Mouse (Mus musculus) left cerebral cortex, postnatal 10 days (tissue): Measurements from ENCODE around the gene Cutal. TPM values are rescaled to one million over a fixed set of nuclear protein-coding genes. Genes with fewer than 3 reads are reported as not detected.
"Not testable (repeated sequence)": the region's sequence is repeated elsewhere in the genome, so short reads cannot be mapped to it uniquely, and the experiment has no call there.

Experiments used
- DNase-seq, 2 experiments: peaks; one replicate each; pipeline ENCODE4 v3.0.0; 2021 to 2022; ENCODE audit warnings: low spot score in 2 of 2, mixed read lengths in 1 of 2; ENCODE audit errors: extremely low spot score in 1 of 2
- intact Hi-C: fragments of 180-260 bp; cut with DNase I; formaldehyde crosslinking; loops from one replicate; pipeline ENCODE4 v1.15.1; 2025
- total RNA-seq, 2 experiments: library from RNA; stranded (reverse); gene quantifications; 2 replicates each; pipeline ENCODE4 v1.2.3; 2021

Cutal gene
- total RNA-seq: under 1 TPM; 0.34 to 0.53 TPM

DNA sequence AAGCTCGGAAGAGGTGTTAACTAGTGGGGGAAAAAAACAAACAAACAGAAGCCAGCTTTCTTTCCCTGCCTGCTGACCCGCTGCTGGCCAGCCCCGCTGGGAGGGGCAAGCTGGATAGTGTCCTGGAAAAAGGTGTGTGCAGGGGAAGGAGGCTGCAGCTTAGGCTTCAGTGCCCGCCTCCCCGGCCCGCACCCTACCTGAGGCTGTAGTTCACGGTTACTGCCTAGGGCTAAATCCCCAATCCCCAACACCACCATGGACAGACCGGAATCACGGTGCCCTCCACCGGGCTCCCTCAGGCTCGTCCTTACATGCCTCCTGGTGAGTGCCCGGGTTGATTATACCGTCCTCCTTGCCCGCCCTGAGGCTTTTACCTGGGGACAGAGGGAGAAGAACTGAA is at the start of gene Cutal:
Gene Cutal, plus strand, starts transcription at position 126 of the 400 bp plus-strand sequence.
- DNase-seq: peak in 1 of 2 experiments; percentile 43
- intact Hi-C loops: no loop called here

DNA sequence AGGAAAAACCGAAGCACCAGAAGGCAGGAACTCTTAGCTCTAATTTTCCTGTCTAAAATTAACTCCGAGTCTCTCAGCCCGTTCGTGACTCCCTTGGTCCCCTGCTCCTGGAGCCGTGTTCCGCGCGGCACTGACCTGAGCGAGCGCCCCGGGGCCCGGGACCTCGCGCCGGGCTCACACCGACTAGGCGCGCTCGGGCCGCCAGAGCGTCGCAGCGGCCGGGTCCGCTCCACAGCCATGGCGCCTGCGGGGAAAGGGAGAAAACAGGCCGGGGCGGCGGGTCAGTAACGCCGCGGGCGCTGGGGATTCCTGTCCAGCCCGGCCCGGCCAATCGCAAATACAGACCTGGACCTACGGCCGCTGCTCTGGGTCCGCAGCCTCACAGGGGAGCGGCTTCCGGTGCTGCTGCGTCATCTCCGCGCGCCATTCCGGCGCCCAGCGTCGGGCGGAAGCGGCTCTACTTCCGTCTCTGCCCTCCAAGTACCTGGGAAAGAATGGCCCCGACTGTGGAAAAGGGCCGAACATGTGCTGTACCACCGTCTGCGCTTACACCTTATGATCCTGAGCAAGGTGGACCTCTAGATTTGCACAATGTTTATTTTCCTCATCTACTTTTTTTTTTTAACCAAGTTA is 48.3 kb upstream of the Cutal start, which contains the start of gene Fbxw2:
Gene Fbxw2, minus strand, starts transcription at position 485 of the 633 bp plus-strand sequence.
- intact Hi-C loops: loop anchor here (5.0 kb wide), 1 partner anchor 281 kb away; the partner anchor contains the start of gene Cntrl
- peak; percentile 91 to 95 for DNase-seq

DNA sequence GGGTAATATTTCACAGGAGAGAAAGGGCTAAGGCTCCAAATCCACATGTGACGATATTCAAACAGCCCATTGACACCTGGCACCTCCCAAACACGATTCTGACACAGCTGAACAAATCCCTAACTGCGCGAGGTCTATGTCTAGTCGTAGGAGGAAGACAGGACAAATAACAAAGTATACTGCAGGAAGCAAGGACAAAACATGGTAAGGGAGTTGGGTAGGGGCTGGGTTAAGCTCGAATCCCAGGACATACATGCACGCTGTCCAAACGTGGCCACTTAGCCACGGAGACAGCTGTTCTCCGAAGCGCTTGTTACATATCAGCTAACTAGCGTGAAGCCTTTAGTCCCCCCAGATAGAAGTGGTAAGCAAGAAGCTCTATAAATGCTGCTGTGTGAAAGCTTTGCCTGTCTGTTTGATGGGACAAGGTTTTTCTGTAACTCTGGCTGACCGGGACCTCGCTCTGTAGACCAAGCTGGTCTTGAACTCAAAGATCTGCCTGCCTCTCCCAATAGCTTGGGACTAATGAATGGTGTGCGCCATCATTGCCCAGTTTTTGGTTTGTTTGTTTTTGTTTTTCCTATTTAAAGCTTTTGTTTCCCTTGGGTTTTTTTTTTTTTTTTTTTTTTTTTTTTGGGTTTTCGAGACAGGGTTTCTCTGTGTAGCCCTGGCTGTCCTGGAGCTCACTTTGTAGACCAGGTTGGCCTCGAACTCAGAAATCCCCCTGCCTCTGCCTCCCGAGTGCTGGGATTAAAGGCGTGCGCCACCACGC is 47.5 kb upstream of the Cutal start:
- no peak for DNase-seq
- intact Hi-C loops: loop anchor here (5.0 kb wide), 1 partner anchor 281 kb away; the partner anchor contains the start of gene Cntrl

DNA sequence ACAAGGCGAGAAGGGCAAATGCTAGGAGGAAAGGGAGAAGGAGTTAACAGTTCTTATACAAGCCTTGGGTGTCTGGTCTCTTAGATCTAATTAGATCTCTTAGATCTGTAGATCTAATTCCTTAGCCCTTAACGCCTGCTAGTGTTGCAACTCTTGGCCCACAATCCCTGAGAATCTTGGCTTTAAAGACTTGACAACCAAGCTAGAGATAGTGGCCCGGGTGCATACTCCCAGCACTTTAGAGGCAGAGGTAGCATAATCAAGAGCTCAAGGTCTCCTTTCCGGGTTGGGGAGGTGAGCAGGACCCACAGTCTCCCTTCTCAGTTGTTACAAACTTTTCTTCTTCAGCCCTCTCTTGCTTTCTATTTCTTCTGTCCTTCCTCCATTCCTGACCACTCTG is 46.6 kb upstream of the Cutal start:
- intact Hi-C loops: loop anchor here (5.0 kb wide), 1 partner anchor 280 kb away; the partner anchor contains the start of gene Cntrl
- DNase-seq: no peak

GRCm38 (mm10) chr2:34828026-34828425 is 46.2 kb upstream of the Cutal start:
- intact Hi-C loops: loop anchor here (5.0 kb wide), 1 partner anchor 279 kb away; the partner anchor contains the start of gene Cntrl
- no peak for DNase-seq

GRCm38 (mm10) chr2:34830066-34830465 is 44.1 kb upstream of the Cutal start:
- DNase-seq, intact Hi-C loops: not testable (repeated sequence)

- intact Hi-C loops: not testable (repeated sequence)
Observed at GRCm38 (mm10) chr2:34832766-34833457, 41.3 kb upstream of the Cutal start, which contains the start of gene Gm34653. Gene Gm34653 (plus strand): TSS chr2:34833007.

DNA sequence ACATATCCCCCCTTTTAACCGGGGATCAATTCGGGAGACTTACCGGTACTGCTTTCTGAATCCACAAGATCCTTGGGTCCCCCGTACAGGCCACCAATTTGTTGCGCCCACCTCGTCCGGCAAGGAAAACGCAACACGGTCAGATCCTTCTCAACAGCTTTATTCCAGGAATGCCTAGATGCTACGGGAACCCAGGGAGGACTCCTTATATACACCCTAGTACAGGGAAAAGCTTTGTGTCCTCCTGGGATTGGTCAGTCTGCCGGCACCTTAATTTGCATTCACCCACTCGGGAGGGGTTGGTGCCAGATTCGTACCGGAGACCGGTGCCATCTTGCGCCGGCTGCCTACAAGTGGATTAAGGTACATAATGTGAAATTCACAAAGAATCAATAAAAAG is 40.6 kb upstream of the Cutal start:
- DNase-seq: no peak
- intact Hi-C loops: no loop called here

More at GRCm38 (mm10) chr2:34832766-34833457, 41.3 kb upstream of the Cutal start, which contains the start of gene Gm34653:
- DNase-seq: not testable (repeated sequence)

- no peak for DNase-seq
- intact Hi-C loops: no loop called here
Observed at GRCm38 (mm10) chr2:34835669-34836068, 38.5 kb upstream of the Cutal start.

DNA sequence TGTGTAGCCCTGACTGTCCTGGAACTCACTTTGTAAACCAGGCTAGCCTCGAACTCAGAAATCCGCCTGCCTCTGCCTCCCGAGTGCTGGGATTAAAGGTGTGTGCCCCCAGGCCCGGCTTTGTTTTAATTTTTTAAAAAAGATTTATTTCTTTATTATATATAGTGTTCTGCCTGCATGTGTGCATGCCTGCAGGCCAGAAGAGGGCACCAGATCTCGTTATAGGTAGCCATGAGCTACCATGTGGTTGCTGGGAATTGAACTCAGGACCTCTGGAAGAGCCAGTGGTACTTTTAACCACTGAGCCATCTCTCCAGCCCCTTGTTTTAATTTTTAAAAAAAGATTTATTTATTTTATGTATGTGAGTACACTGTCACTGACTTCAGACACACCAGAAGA is 34.1 kb upstream of the Cutal start:
- DNase-seq, intact Hi-C loops: not testable (repeated sequence)

- intact Hi-C loops: no loop called here
- peak; percentile 38 to 45 for DNase-seq
Observed at GRCm38 (mm10) chr2:34841706-34842105, 32.5 kb upstream of the Cutal start.

GRCm38 (mm10) chr2:34843211-34843939 is 30.8 kb upstream of the Cutal start:
- DNase-seq: peak in 1 of 2 experiments; percentile 68
- intact Hi-C loops: no loop called here

DNA sequence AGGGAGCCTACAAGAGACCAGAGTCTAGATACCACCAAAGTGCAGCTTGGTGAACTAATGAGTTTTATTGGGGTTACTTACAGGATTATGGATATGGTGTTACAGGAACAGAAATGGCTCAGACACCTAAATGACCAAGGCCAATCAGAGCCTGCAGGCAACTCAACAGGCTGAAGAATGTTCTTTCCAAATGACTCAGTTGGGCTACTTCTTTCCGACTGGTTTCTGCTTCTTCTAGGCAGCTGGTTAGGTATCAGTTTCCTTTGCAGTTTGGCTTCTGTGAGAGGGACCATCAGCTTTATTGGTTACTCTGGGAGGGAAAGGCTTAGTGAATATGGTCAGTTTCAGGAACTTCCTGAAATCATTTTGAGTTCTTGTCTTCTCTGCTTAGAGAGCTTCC is 26.5 kb upstream of the Cutal start:
- intact Hi-C loops: no loop called here
- no peak for DNase-seq

DNA sequence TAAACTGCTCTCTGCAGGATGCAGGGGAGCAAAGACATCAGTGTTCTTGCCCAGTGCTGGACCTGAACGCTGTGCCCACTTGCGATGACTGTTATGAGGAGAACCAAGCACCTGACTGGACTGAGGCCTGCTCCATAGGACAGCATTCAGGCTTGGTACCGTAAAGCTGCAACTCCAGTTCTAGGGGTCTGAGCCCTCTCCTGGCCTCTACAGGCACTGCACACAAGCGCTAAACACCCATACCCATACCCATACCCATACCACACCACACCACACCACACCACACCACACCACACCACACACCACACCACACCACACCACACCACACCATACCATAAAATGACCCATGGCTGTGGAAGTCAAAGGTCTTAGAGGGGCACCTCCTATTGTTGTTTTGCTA is 18.9 kb upstream of the Cutal start:
- intact Hi-C loops: no loop called here
- no peak for DNase-seq

GRCm38 (mm10) chr2:34857728-34858127 is 16.5 kb upstream of the Cutal start:
- DNase-seq: no peak
- intact Hi-C loops: no loop called here

DNA sequence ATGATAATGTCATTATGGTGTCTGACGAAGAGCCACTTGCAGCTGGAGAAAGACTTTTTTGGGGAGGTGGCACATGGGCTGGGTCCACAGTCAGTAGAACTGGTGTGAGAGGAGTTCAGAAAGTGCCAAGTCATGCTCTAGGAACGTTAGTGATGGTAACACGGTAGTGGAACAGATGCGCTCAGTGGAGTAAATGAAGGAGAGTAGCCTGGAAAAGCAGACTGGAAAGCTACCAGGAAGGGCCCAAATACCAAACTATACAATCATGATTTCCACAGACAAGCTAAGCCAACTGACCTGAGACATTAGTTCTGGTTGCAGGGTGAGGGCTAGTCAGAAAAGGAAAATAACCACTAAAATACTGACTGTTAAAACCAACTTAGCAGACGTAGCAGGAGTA is 4.5 kb upstream of the Cutal start:
- DNase-seq: no peak
- intact Hi-C loops: loop anchor here (2.0 kb wide), 1 partner anchor 239 kb away; the partner anchor contains the start of gene Cntrl

GRCm38 (mm10) chr2:34870520-34871474 is 3.4 kb upstream of the Cutal start:
- peak; percentile 92 to 96 for DNase-seq
- intact Hi-C loops: loop anchor here (2.0 kb wide), 1 partner anchor 238 kb away; the partner anchor contains the start of gene Cntrl
